Mouse (Mus musculus) CD8-positive naive resting alpha-beta T cell, adult 2 months (primary cell): ENCODE data around the gene Il22ra2.

Source experiments
- DNase-seq, 2 experiments: peaks; one replicate each; pipeline ENCODE4 v3.0.0; 2022; ENCODE audit warnings: low read depth in 2 of 2, low spot score in 2 of 2

Gene Il22ra2

GRCm38 (mm10) chr10:19621408-19622048 is at the start of gene Il22ra2:
TSS of gene Il22ra2 (plus strand) at chr10:19621998.
- DNase-seq: no peak

- DNase-seq: no peak
These were observed 44.2 kb upstream of the Il22ra2 start for GRCm38 (mm10) chr10:19577571-19577970.

- DNase-seq: peak; percentile 61 to 77
These were observed 43.8 kb upstream of the Il22ra2 start for GRCm38 (mm10) chr10:19578001-19578400.

GRCm38 (mm10) chr10:19578409-19578986 is 43.3 kb upstream of the Il22ra2 start:
- peak in 1 of 2 experiments; percentile 45 for DNase-seq

- no peak for DNase-seq
These were observed 41.1 kb upstream of the Il22ra2 start for GRCm38 (mm10) chr10:19580660-19581059.

GRCm38 (mm10) chr10:19581844-19582582 is 39.8 kb upstream of the Il22ra2 start:
- DNase-seq: peak; percentile 60 to 72

GRCm38 (mm10) chr10:19582806-19583430 is 38.9 kb upstream of the Il22ra2 start:
- no peak for DNase-seq

- DNase-seq: no peak
These were observed 37.7 kb upstream of the Il22ra2 start for GRCm38 (mm10) chr10:19584064-19584463.

GRCm38 (mm10) chr10:19584846-19585245 is 37.0 kb upstream of the Il22ra2 start:
- DNase-seq: no peak

- DNase-seq: no peak
These were observed 35.9 kb upstream of the Il22ra2 start for GRCm38 (mm10) chr10:19585860-19586259.

GRCm38 (mm10) chr10:19587281-19587680 is 34.5 kb upstream of the Il22ra2 start:
- no peak for DNase-seq

- no peak for DNase-seq
These were observed 32.2 kb upstream of the Il22ra2 start for GRCm38 (mm10) chr10:19589626-19590025.

GRCm38 (mm10) chr10:19591286-19591640 is 30.5 kb upstream of the Il22ra2 start:
- DNase-seq: no peak

- peak; percentile 96 to 99 for DNase-seq
These were observed 30.0 kb upstream of the Il22ra2 start, which contains the start of gene Ifngr1 for GRCm38 (mm10) chr10:19591641-19592441. TSS of gene Ifngr1 (plus strand) at chr10:19591949.

GRCm38 (mm10) chr10:19592556-19592955 is 29.2 kb upstream of the Il22ra2 start:
- DNase-seq: no peak

- DNase-seq: no peak
These were observed 28.5 kb upstream of the Il22ra2 start for GRCm38 (mm10) chr10:19593296-19593695.

- DNase-seq: no peak
These were observed 27.4 kb upstream of the Il22ra2 start for GRCm38 (mm10) chr10:19594201-19594905.

- no peak for DNase-seq
These were observed 24.9 kb upstream of the Il22ra2 start for GRCm38 (mm10) chr10:19596866-19597265.

GRCm38 (mm10) chr10:19598091-19598490 is 23.7 kb upstream of the Il22ra2 start:
- no peak for DNase-seq

- DNase-seq: no peak
These were observed 22.3 kb upstream of the Il22ra2 start for GRCm38 (mm10) chr10:19599331-19600092.
